Mouse (Mus musculus) kidney, postnatal 4 days (tissue): Measurements from ENCODE around the gene Zfp978.
"Not testable (repeated sequence)": the region's sequence is repeated elsewhere in the genome, so short reads cannot be mapped to it uniquely, and the experiment has no call there.

ENCODE experiments used
- DNase-seq, 2 experiments: peaks; one replicate each; pipeline ENCODE4 v3.0.0; 2021; ENCODE audit warnings: mixed read lengths in 2 of 2

Zfp978 gene

DNA sequence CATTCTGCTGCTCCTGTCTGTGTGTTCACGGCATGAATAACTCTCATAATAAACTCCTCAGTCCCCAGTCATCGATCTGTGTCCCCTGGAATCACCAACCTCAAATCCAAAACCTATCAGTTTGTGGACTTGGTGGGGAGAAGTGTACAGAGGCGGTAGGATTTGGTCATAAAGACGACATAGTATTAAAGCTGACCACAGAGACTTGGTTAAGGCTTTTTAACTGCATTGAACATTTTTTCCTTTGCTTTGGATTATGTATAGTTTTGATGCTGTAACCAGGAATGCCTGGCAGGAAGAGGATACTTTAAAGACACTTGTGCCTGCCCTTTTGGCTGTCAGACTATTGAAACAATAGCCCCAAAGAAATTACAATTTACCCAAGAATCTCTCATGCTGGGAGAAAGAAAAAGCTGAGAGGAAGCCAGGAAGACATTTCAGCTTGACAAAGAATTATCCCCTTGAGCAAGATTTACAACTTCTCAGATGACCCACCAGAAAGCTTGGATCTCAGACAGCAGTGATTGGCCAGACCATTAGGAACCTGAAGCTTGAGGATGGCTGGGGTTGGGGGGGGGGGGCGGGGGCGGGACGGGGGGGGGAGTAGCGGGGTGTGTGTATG is 56.2 kb downstream of the Zfp978 start:
- no peak for DNase-seq

DNA sequence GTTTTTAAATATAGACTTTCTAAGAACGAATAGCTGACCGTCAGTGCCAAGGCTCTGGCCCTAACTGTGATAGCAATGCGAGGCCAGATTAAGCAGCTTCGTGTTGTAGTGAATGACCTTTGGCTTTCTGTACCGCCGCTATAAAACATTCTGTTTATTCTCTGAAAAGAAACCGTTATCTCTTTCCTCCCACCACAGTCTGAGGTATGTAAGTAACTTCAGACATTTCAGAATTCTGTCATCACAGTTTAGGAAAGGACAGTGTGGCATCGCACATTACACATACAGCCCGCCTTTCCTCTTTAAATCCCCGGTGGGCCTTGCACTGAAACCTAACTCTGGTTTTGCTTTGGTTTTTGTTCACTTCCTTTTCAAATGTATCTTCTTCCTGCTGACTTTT is 56.8 kb downstream of the Zfp978 start:
- DNase-seq: no peak

DNA sequence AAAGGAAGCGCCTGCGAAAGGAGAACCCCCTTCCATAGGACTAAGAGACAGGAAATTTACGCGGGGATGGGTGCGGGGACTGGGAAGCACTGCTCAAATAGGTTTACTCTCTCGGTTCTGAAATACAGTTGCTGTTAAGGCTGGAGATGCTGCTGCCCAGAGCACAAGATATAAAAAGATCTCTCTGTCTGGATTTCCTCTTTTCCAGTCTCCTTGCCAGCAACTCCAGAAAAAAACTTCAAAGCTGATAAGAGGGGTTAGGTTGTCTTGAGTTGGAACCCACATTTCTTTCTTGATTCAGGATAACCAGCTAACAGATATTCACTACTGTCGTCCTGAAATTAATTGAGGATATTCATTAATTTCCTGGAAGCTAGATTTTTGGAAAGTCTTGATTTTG is 57.2 kb downstream of the Zfp978 start:
- not testable (repeated sequence) for DNase-seq

DNA sequence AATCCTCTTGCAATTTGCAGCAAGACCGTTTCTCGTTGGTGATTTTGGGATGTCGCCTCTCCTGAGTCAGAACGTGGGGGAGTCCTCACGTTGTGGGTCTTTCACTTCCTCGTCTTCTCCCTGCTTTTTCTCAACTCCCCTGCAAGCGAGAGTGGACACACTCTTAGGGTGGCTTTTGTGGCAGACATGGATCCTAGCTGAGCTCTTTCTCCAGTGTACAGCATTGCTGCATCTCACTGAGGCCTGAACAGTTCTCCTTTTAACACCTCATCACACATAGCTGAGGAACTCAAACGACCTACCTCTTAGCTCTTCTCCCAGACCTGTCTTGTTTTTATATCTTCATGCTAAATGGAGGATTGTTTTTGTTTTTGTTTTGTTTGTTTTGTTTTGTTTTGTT is 58.1 kb downstream of the Zfp978 start:
- DNase-seq: not testable (repeated sequence)

DNA sequence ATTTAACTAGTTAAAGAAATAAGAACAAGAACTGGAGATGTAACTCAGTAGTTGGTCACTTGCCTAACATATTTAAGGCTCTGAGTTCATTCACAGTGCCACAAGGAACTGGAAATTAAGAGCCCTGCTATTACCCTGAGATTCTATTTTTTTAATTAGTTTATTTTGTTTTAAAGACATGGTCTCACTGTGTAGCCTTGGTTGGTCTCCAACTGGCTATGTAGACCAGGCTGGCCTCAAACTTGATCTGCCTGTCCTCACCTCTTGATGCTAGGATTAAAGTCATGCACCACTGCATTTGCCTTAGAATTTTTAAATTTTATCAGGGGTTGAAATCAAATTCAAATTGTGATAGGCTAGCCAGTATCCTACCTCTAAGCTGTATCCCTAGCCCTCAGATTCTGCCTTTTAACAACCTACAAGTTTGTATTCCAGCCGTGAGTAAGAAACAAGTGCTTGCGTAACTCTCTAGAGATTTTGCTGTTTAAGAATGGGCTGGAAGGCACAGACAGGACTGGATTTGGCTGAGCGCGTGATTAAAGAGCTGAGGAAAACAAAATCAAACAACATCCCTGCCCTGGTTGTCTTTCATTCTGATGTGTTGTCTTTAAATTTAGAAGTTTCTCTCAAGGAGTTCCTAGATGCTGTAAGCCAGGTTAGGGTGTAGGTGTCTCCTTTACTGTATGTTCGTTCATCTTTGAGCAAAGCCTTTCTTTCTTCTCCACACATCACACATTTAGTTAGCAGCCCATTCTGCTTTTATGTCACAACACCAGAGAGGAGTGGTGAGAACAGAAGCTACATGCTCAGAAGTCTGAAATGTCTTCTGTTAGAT is 58.9 kb downstream of the Zfp978 start:
- not testable (repeated sequence) for DNase-seq

DNA sequence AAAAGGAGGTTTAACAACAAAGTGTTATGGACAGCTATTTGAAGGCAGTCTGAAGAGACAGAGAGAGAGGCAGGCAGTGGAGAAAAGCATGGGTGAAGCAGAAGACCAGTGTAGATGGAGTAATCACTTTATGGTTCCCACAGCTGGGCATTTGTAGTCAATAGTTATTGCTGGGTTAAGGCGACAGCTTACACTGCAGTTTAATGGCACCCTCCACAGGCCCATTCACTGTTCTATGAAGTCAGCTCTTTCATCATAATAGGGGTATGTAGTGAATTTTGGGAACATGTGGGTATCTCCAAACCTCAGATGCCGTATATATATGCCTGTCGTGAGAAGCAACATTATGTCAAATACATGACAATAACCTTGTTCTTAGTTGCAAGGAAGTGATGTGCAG is 59.7 kb downstream of the Zfp978 start:
- DNase-seq: no peak

DNA sequence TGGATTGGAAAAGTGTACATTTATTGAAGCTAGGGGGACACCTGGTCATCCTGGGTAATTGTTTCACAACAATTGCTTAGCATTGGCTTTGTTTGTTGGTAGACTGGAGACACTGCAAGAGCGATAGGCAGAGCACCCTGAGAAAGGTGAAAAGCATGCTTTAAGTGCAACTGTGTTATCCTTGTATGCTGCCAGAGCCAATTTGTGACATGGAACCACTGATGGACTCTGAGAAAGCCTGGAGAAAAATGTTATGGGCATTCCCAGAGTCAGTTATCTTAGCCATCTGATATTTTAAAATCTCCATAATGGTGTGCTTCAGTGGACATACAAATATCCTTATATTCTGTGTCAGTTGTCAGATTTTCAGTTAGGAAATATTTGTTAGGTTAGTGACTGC is 60.2 kb downstream of the Zfp978 start:
- DNase-seq: not testable (repeated sequence)

DNA sequence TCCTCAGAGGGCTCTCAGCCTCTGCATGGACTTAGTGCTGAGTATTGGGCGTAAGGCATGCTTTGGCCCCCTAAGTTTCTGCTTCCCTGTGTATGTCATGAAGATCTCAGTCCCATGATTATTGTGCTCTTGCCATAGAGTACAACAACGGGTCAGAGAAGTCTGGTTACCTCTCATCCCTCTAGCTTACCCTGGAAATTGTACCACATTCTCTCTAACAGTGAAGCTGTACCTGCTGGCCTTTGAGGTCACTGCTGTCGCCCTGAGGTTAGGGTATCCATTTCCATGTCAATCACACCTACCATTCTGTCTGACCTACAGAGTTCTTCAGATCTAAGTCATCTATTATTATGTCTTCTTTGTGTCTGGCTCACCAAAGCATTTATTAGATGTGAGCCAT is 62.0 kb downstream of the Zfp978 start:
- no peak for DNase-seq

DNA sequence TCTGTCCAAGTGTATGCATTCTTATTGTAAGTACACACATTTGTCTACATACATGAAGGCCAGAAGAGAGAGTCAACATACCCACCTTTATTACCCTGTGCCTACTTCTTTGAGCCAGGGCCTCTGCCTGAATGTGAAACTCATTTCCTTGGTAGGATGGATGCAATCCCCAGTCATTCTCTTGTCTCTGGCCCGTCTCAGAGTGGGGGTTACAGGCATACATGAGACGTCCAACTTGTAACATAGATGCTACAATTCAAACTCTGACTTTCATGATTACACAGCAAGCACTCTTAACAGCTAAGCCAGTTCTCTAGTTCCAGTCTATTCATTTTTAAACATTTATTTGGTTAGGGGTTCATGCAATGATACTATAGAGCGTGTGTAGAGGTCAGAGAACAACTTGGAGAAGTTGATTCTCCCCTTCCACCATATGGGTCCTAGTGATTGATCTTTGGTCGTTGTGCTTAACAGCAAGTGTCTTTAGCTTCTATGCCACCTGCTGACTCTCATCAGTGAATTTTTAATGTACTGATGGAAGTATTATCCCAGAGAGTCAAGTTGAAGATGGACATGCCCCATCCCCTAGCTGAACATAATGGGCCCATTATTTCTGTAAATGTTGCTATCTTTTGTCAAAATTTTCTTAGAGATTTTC is 62.7 kb downstream of the Zfp978 start:
- DNase-seq: no peak

DNA sequence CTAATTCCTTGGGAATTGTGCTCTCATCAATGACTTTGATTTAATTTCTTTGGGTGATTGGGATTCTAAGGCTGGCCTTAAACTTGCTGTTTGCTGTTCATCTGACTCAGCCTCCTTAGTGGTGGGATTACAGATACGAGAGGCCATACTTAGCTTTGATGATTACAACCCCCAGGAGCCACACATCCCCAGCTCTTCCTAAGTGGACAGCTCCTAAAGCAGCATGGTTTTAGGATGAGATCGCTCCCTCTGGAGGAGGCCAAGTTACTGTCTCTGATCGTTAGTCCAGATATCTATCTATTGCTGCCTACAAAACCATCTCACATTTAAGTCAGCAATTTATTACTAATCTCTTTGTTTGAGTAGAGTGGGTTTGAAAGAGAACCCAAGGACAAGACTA is 63.3 kb downstream of the Zfp978 start:
- DNase-seq: not testable (repeated sequence)

DNA sequence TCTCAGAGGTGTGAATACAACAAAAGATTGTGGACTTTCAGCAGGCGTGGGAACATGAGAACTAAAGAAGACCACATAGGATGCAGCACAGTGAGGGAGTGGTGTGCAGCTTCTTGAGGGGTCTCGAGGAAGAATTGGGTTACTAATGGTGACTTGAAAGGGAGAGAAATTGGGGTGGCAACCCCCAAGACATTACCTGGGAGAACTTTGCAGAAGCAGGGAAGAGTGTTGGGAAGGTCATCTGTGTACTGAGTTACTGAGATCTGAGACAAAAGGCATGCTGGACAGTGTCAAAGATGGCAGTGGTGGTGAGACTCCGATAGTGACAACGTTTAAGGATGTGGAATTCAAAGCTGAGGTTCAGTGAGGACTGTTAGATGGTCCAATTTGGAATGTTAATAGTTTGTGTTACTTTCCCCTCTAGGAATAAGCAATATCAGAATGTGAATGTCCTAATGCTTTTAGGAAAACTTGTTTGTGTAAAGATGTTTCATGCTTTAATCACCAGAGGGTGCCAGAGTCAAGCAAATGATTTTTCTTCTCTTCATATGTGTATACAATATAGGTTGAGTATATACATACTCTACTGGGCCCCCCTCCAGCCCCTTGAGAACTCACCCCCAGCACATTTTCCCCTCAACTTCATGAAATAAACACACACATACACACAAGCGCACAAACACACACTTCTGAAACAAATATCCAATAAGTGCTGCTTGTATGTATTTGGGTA is 64.7 kb downstream of the Zfp978 start:
- not testable (repeated sequence) for DNase-seq

DNA sequence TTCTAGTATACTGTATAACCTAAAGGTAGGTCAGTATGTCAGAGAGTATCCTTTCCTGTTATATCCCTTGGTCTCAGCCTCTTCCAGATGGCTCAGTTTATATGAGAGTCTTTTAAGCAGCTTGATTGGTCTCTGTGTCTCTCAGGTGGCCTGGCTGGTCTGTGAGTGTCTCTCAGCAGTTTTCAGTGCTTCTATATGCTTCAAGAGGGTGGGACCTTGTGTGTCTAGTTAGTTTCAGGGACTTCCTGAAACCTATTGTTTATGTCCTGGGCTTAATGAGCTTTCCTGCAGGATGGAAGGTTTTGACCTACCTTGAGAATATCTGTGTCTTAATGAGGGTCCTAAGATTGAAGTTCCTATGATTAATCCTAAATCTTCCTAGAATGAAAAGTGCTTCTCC is 69.5 kb downstream of the Zfp978 start:
- no peak for DNase-seq

DNA sequence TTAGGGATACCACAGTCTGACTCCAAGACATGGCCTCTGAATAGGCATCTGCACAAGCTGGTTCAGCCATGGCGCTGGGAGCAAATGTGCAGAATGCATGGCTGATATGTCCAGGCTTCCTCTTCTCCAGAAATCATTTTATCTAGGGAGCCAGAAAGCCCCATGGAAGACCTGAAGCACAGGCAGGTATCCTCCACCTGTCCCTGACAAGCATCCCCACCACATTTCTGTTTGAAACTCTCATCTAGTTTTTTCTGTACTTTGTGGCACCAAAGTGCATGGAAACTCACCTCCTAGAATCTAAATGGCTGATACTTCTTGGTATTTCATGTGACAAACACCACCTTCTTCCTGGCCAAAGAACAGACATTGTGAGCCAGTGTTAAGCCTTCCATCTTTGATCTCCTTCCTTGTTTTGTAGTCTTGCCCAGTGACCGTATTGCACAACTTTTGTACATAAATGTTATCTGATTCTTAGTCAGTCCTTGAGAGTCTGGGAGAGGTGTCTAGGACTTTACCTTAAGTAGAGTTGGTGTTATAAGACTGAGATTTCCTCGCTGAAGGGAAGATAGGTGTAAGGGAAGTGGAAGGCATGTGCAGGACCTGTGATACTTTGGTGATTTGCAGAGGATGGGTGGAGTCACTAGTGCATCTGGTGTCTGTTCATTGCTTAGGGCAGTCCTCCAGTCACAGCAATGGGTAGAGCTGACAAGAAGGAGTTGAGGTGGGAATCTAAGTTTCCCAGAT is 70.8 kb downstream of the Zfp978 start:
- DNase-seq: not testable (repeated sequence)

DNA sequence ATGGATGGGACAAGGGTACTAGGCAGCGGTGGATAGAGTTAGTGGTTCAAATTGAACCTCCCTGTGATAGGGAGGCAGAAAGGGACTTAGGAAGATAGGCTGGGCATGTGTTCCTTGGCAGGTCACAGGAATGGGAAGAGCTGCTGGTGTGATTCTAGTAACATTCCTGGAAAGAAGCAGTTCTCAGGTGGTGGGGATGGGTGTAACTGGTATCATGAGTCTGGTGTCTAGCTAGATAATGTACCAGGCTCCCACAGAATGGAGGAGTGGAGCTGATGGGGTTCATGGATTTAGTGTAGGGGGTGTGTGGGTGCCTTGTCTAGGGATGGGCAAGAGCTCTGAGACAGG is 71.3 kb downstream of the Zfp978 start:
- no peak for DNase-seq

DNA sequence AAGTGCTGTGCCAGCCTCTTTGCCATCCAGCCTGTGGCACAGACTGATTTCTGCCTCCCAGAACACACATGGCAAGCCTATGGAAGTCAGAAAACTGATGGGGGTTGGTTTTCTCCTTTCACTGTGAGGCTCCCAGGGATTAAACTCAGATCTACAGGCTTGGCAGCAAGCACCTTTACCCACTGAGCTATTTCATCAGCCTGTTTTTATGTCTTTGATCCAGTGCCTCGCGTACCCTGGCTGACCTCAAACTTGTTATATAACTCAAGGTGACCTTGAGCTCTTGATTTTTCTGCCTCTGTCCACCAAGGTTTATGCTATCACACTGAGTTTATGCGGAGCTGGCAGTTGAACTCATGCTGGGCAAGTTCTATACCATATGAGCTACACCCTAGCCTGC is 71.9 kb downstream of the Zfp978 start:
- DNase-seq: no peak

DNA sequence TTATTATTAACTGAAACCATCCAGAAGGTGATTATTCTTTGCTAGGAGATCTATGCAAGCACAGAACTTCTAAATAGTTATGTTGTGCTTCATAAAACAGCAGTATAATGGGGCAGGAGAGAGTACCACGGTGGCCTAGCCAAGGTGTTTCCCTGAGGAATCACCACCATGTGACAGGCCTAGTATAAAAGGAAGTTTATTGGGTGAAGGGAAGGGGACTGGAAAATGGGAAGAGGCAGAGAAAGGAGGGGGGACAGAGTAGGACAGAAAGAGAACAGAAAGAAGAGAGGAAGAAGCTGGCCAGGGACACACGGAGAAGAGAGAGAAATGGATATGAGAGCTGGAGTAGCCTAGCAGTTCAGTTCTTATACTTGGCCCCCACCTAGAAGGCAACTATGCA is 72.8 kb downstream of the Zfp978 start:
- no peak for DNase-seq
